In genomic region chr13:59674761-59675150, GRCm38 (mm10) we compare ENCODE assay signal across 8 mouse cellular contexts. TPM values are rescaled to one million over a fixed set of nuclear protein-coding genes. Genes with fewer than 3 reads are reported as not detected.
DNase-seq lines count a peak whose midpoint lies in the region; ATAC-seq and TF ChIP-seq lines count a peak whose summit lies in the region.

No protein-coding gene starts in this region.

- peak; percentile 62 for DNase-seq in lung, embryonic 14.5 days
- no peak for DNase-seq in lung, postnatal 4 days
- peak; percentile 41 for DNase-seq in c-Kit-positive CD71-positive TER-119-negative erythroid progenitor cells, embryonic 14.5 days (ENCODE audit: low read depth)
- DNase-seq in limb, embryonic 14.5 days (ENCODE audit: low spot score) = peak; percentile 31
- no peak for DNase-seq in right cerebral cortex, postnatal 25 days
- no peak for DNase-seq in urinary bladder, adult 2 months (ENCODE audit: low spot score)

- WGBS in lung, embryonic 14.5 days = 2% methylated on average over 13 of the region's 13 CpGs
- 5% methylated on average over 13 of the region's 13 CpGs for WGBS in heart, embryonic 14.5 days
- 1% methylated on average over 13 of the region's 13 CpGs for WGBS in limb, embryonic 14.5 days
- under 1% methylated on average over 13 of the region's 13 CpGs for WGBS in neural tube, embryonic 13.5 days

- TF ChIP-seq CTCF in lung, embryonic 14.5 days (IDR thresholded peaks at IDR 0.05; ENCODE audit: low read depth) = no peak

- no peaks in the 10 kb centered on the region for H3K27me3 ChIP-seq in lung, embryonic 14.5 days (ENCODE audit: insufficient read depth, low read length)
- H3K27me3 ChIP-seq in heart, embryonic 14.5 days (ENCODE audit: control insufficient read depth, insufficient read depth, low read length) = no peaks in the 10 kb centered on the region
- no peaks in the 10 kb centered on the region for H3K27me3 ChIP-seq in limb, embryonic 14.5 days (ENCODE audit: control insufficient read depth, insufficient read depth, low read length)
- no peaks in the 10 kb centered on the region for H3K27me3 ChIP-seq in neural tube, embryonic 13.5 days

- peak overlapping the region; percentile 83 for H3K4me2 ChIP-seq in lung, embryonic 14.5 days
- peak overlapping the region; percentile 86 for H3K4me2 ChIP-seq in heart, embryonic 14.5 days (ENCODE audit: low read length)
- H3K4me2 ChIP-seq in limb, embryonic 14.5 days (replicated peaks; ENCODE audit: low read depth, low read length, severe bottlenecking) = peak overlapping the region; percentile 51
- H3K4me2 ChIP-seq in neural tube, embryonic 13.5 days = peak overlapping the region; percentile 81

- H3K27ac ChIP-seq in lung, embryonic 14.5 days (ENCODE audit: low read depth) = peak overlapping the region; percentile 67; the same call in 1 of the 2 replicates
- peak overlapping the region in 1 of 2 experiments; percentile 53; a peak in 1 of 4 replicates for H3K27ac ChIP-seq in heart, embryonic 14.5 days (replicated peaks in 1 of 2; ENCODE audit: control insufficient read depth in 1 of 2, insufficient read depth in 1 of 2, low read depth in 2 of 2, low read length in 2 of 2)
- peak overlapping the region; percentile 78; the same call in 1 of the 2 replicates for H3K27ac ChIP-seq in limb, embryonic 14.5 days (replicated peaks; ENCODE audit: low read depth, low read length)
- peak overlapping the region; percentile 85 for H3K27ac ChIP-seq in neural tube, embryonic 13.5 days (replicated peaks)

- no peaks in the 10 kb centered on the region for H3K9me3 ChIP-seq in lung, embryonic 14.5 days (ENCODE audit: low read depth, low read length)
- H3K9me3 ChIP-seq in heart, embryonic 14.5 days (ENCODE audit: control insufficient read depth, low read length) = no peaks in the 10 kb centered on the region
- no peaks in the 10 kb centered on the region for H3K9me3 ChIP-seq in limb, embryonic 14.5 days (ENCODE audit: control insufficient read depth, low read length)
- no peaks in the 10 kb centered on the region for H3K9me3 ChIP-seq in neural tube, embryonic 13.5 days

- no peaks in the 10 kb centered on the region for H3K4me1 ChIP-seq in lung, embryonic 14.5 days (ENCODE audit: insufficient read depth)
- H3K4me1 ChIP-seq in heart, embryonic 14.5 days (ENCODE audit: control insufficient read depth in 2 of 2, insufficient read depth in 2 of 2, low read length in 2 of 2) = peaks cover 2 to 7% of the 10 kb centered on the region in 2 experiments; a peak in 2 of 4 replicates
- peaks cover 10% of the 10 kb centered on the region for H3K4me1 ChIP-seq in limb, embryonic 14.5 days (ENCODE audit: control insufficient read depth, insufficient read depth, low read length)
- peaks cover 40% of the 10 kb centered on the region for H3K4me1 ChIP-seq in neural tube, embryonic 13.5 days (replicated peaks)

- no peak for TF ChIP-seq POLR2A in limb, embryonic 14.5 days (IDR thresholded peaks at IDR 0.05; ENCODE audit: borderline replicate concordance, extremely low read depth, insufficient read depth, insufficient read length)

- H3K36me3 ChIP-seq in lung, embryonic 14.5 days (ENCODE audit: insufficient read depth) = no peaks in the 10 kb centered on the region
- no peaks in the 10 kb centered on the region for H3K36me3 ChIP-seq in heart, embryonic 14.5 days (ENCODE audit: control insufficient read depth, insufficient read depth, low read length)
- H3K36me3 ChIP-seq in limb, embryonic 14.5 days (ENCODE audit: control insufficient read depth, insufficient read depth, low read length) = no peaks in the 10 kb centered on the region
- H3K36me3 ChIP-seq in neural tube, embryonic 13.5 days = no peaks in the 10 kb centered on the region

- peak overlapping the region; percentile 71 for H3K9ac ChIP-seq in lung, embryonic 14.5 days
- H3K9ac ChIP-seq in heart, embryonic 14.5 days (ENCODE audit: low read length) = peak overlapping the region; percentile 81
- H3K9ac ChIP-seq in limb, embryonic 14.5 days (ENCODE audit: low read depth, low read length, severe bottlenecking) = peak overlapping the region; percentile 76
- peak overlapping the region; percentile 89 for H3K9ac ChIP-seq in neural tube, embryonic 13.5 days

- H3K4me3 ChIP-seq in lung, embryonic 14.5 days (ENCODE audit: low read depth, low read length) = peak overlapping the region; percentile 75
- H3K4me3 ChIP-seq in heart, embryonic 14.5 days (ENCODE audit: control insufficient read depth in 1 of 2, insufficient read depth in 1 of 2, low read depth in 1 of 2, low read length in 2 of 2) = peak overlapping the region; percentile 54 to 72
- peak overlapping the region; percentile 66 for H3K4me3 ChIP-seq in limb, embryonic 14.5 days (replicated peaks; ENCODE audit: low read length)
- peak overlapping the region; percentile 80 for H3K4me3 ChIP-seq in neural tube, embryonic 13.5 days

- peak; percentile 34; the same call in 1 of the 2 replicates for ATAC-seq in lung, embryonic 14.5 days (ENCODE audit: insufficient read depth)
- no peak for ATAC-seq in heart, embryonic 14.5 days (ENCODE audit: insufficient number of reproducible peaks, insufficient read depth, low FRiP score, low read depth)
- no peak for ATAC-seq in limb, embryonic 14.5 days (ENCODE audit: low FRiP score, low read depth)
- no peak for ATAC-seq in neural tube, embryonic 13.5 days (ENCODE audit: low read depth)

RNA-seq across cellular contexts. Expression of gene Golm1, which starts 0.9 kb away (rescaled TPM):
- 39.2 and 44.1 TPM in 2 replicates for polyA plus RNA-seq in lung, embryonic 14.5 days (2014; fragmentation: Nextera tagmentation; extraction: Ambion mirVana)
- polyA plus RNA-seq in heart, embryonic 14.5 days (2014; fragmentation: Nextera tagmentation; extraction: Ambion mirVana) = 46.6 and 49.2 TPM in 2 replicates
- polyA plus RNA-seq in limb, embryonic 14.5 days (2012; rRNA removed) = 22.4 and 27.8 TPM in 2 replicates
- polyA plus RNA-seq in limb, embryonic 14.5 days (2014; fragmentation: Nextera tagmentation; extraction: Ambion mirVana) = 43.2 and 45.8 TPM in 2 replicates
- polyA plus RNA-seq in neural tube, embryonic 13.5 days (2015; fragmentation: Nextera tagmentation; extraction: Ambion mirVana) = 44.4 and 48.5 TPM in 2 replicates
- polyA plus RNA-seq in urinary bladder, adult 2 months (2012; rRNA removed) = 8.8 and 10.1 TPM in 2 replicates

RNA-seq across cellular contexts. Expression of gene 4921517D22Rik, which starts 19.2 kb away (rescaled TPM):
- polyA plus RNA-seq in lung, embryonic 14.5 days (2014; fragmentation: Nextera tagmentation; extraction: Ambion mirVana) = not detected in 2 replicates
- not detected in 2 replicates for polyA plus RNA-seq in heart, embryonic 14.5 days (2014; fragmentation: Nextera tagmentation; extraction: Ambion mirVana)
- 0.12 TPM in 1 of 2 replicates, not detected in the other for polyA plus RNA-seq in limb, embryonic 14.5 days (2012; rRNA removed)
- not detected in 2 replicates for polyA plus RNA-seq in limb, embryonic 14.5 days (2014; fragmentation: Nextera tagmentation; extraction: Ambion mirVana)
- not detected in 2 replicates for polyA plus RNA-seq in neural tube, embryonic 13.5 days (2015; fragmentation: Nextera tagmentation; extraction: Ambion mirVana)
- not detected in 2 replicates for polyA plus RNA-seq in urinary bladder, adult 2 months (2012; rRNA removed)

RNA-seq across cellular contexts. Expression of gene Spata31d1a, which starts 35.4 kb away (rescaled TPM):
- polyA plus RNA-seq in lung, embryonic 14.5 days (2014; fragmentation: Nextera tagmentation; extraction: Ambion mirVana) = not detected in 2 replicates
- 0.05 TPM in 1 of 2 replicates, not detected in the other for polyA plus RNA-seq in heart, embryonic 14.5 days (2014; fragmentation: Nextera tagmentation; extraction: Ambion mirVana)
- polyA plus RNA-seq in limb, embryonic 14.5 days (2012; rRNA removed) = 0.01 TPM in 2 replicates
- polyA plus RNA-seq in limb, embryonic 14.5 days (2014; fragmentation: Nextera tagmentation; extraction: Ambion mirVana) = 0.06 TPM in 1 of 2 replicates, not detected in the other
- 0.03 TPM in 1 of 2 replicates, not detected in the other for polyA plus RNA-seq in neural tube, embryonic 13.5 days (2015; fragmentation: Nextera tagmentation; extraction: Ambion mirVana)
- not detected in 2 replicates for polyA plus RNA-seq in urinary bladder, adult 2 months (2012; rRNA removed)

RNA-seq across cellular contexts. Expression of gene Spata31d1b, which starts 37.3 kb away (rescaled TPM):
- polyA plus RNA-seq in lung, embryonic 14.5 days (2014; fragmentation: Nextera tagmentation; extraction: Ambion mirVana) = not detected in 2 replicates
- not detected in 2 replicates for polyA plus RNA-seq in heart, embryonic 14.5 days (2014; fragmentation: Nextera tagmentation; extraction: Ambion mirVana)
- polyA plus RNA-seq in limb, embryonic 14.5 days (2012; rRNA removed) = 0.04 TPM in 2 replicates
- 0.08 TPM in 1 of 2 replicates, not detected in the other for polyA plus RNA-seq in limb, embryonic 14.5 days (2014; fragmentation: Nextera tagmentation; extraction: Ambion mirVana)
- not detected in 2 replicates for polyA plus RNA-seq in neural tube, embryonic 13.5 days (2015; fragmentation: Nextera tagmentation; extraction: Ambion mirVana)
- not detected in 2 replicates for polyA plus RNA-seq in urinary bladder, adult 2 months (2012; rRNA removed)

RNA-seq across cellular contexts. Expression of gene Spata31d1d, which starts 56.8 kb away (rescaled TPM):
- polyA plus RNA-seq in lung, embryonic 14.5 days (2014; fragmentation: Nextera tagmentation; extraction: Ambion mirVana) = not detected in 2 replicates
- not detected in 2 replicates for polyA plus RNA-seq in heart, embryonic 14.5 days (2014; fragmentation: Nextera tagmentation; extraction: Ambion mirVana)
- polyA plus RNA-seq in limb, embryonic 14.5 days (2012; rRNA removed) = 0.03 TPM in 2 replicates
- polyA plus RNA-seq in limb, embryonic 14.5 days (2014; fragmentation: Nextera tagmentation; extraction: Ambion mirVana) = not detected in 2 replicates
- not detected in 2 replicates for polyA plus RNA-seq in neural tube, embryonic 13.5 days (2015; fragmentation: Nextera tagmentation; extraction: Ambion mirVana)
- polyA plus RNA-seq in urinary bladder, adult 2 months (2012; rRNA removed) = not detected in 2 replicates

Comparison
In these comparisons a context has a peak if more than half of its experiments do, and no peak if none do; other contexts are left out.
1. DNase-seq: peak in lung, embryonic 14.5 days (single experiment), c-Kit-positive CD71-positive TER-119-negative erythroid progenitor cells, embryonic 14.5 days (single experiment) and limb, embryonic 14.5 days (single experiment); none in lung, postnatal 4 days (0 of 2), right cerebral cortex, postnatal 25 days (single experiment) and urinary bladder, adult 2 months (single experiment).
2. Peak in every context shown above with its lines, with median percentiles within 50 percentile points of each other: H3K4me2 ChIP-seq, H3K4me3 ChIP-seq and H3K9ac ChIP-seq.